In the genomic region with DNA sequence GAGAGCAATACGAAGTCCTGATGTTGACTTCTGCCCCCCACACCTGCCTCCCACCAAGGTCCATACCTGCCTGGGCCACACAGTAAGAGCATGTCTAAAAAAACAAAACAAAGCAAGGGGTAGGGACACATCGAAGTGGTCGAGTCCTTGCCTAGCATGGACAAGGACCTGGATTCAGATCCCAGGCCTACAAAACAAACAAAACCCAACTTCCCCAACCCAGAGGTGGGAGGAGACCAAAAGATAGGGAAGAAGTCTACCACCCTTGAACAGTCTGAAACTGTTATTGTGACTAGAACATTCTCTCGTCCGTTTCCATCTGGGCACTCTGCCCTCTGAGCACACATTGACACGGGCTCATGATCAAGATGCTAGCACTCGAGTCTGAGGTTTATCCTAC, we compare ENCODE assay signal across 22 mouse cellular contexts. TPM values are rescaled to one million over a fixed set of nuclear protein-coding genes. Genes with fewer than 3 reads are reported as not detected.
"Had no signal": no experiment of that assay in that cellular context is flagged by ENCODE, and none has a peak within 500 bp of the region (broad histone marks: within the 10 kb centered on the region; RNA-seq: fewer than 3 reads in every experiment).

No protein-coding gene starts in this region.

- H3K9me3 ChIP-seq: lung, embryonic 15.5 days; megakaryocyte, embryonic 14.5 days; midbrain, embryonic 13.5 days; midbrain, embryonic 15.5 days; neural tube, embryonic 12.5 days; stomach, embryonic 15.5 days had no signal

- ATAC-seq: liver, postnatal 0 days; lung, postnatal 0 days; midbrain, embryonic 13.5 days; midbrain, embryonic 15.5 days had no signal

- DNase-seq: liver, postnatal 0 days; lung, adult 2 months; lung, postnatal 14 days; lung, postnatal 36 days; thymus, adult 2 months; thymus, postnatal 25 days; thymus, postnatal 4 days had no signal

- H3K9ac ChIP-seq: liver, postnatal 0 days; lung, embryonic 15.5 days; midbrain, embryonic 13.5 days; midbrain, embryonic 15.5 days; neural tube, embryonic 12.5 days; stomach, embryonic 15.5 days had no signal

- H3K4me1 ChIP-seq: lung, embryonic 15.5 days; megakaryocyte, embryonic 14.5 days; midbrain, embryonic 13.5 days; midbrain, embryonic 15.5 days; neural tube, embryonic 12.5 days; stomach, embryonic 15.5 days had no signal

- H3K27ac ChIP-seq: lung, embryonic 15.5 days; macrophage; midbrain, embryonic 13.5 days; midbrain, embryonic 15.5 days; neural tube, embryonic 12.5 days; stomach, embryonic 15.5 days; stomach, postnatal 0 days had no signal

- H3K27me3 ChIP-seq: lung, embryonic 15.5 days; megakaryocyte, embryonic 14.5 days; midbrain, embryonic 13.5 days; midbrain, embryonic 15.5 days; neural tube, embryonic 12.5 days; stomach, embryonic 15.5 days had no signal

- H3K4me2 ChIP-seq: lung, embryonic 15.5 days; midbrain, embryonic 11.5 days; midbrain, embryonic 13.5 days; midbrain, embryonic 15.5 days; neural tube, embryonic 12.5 days; stomach, embryonic 15.5 days had no signal

- H3K4me3 ChIP-seq: lung, embryonic 15.5 days; megakaryocyte, embryonic 14.5 days; midbrain, embryonic 13.5 days; midbrain, embryonic 15.5 days; neural tube, embryonic 12.5 days; stomach, embryonic 15.5 days had no signal

RNA-seq across cellular contexts. Expression of gene Ttc39d, which starts 27.1 kb away (rescaled TPM):
- total RNA-seq: megakaryocyte progenitor cell, adult 5-6 weeks; monocyte, adult 5-6 weeks; neutrophil, adult 5-6 weeks had no signal
- polyA plus RNA-seq: liver, postnatal 0 days; macrophage; midbrain, embryonic 11.5 days; neural tube, embryonic 12.5 days; spleen, adult 2 months; thymus, adult 2 months; urinary bladder, adult 2 months had no signal

RNA-seq across cellular contexts. Expression of gene Morn2, which starts 55.6 kb away (rescaled TPM):
- total RNA-seq: monocyte, adult 5-6 weeks had no signal
